Mouse (Mus musculus): ENCODE results near the gene Jam3.

GRCm38 (mm10) chr9:27201472-27202219, 46.4 kb upstream of the Jam3 start:
- no peak for TF ChIP-seq CTCF (IDR thresholded peaks at IDR 0.05; ENCODE audit: low read depth, low read length)
- TF ChIP-seq POLR2A (IDR thresholded peaks at IDR 0.05; ENCODE audit: extremely low read depth, insufficient read depth, low read length): no peak
